8 mouse cellular contexts compared by ENCODE assay signal in genomic region chr9:82975342-82976215, GRCm38 (mm10). TPM values are rescaled to one million over a fixed set of nuclear protein-coding genes. Genes with fewer than 3 reads are reported as not detected.
DNase-seq lines count a peak whose midpoint lies in the region; ATAC-seq and TF ChIP-seq lines count a peak whose summit lies in the region.

Gene Phip (minus strand): TSS chr9:82975516.

- H3K9ac ChIP-seq in heart, embryonic 13.5 days, result peak within 1 kb of the TSS; percentile 98
- H3K9ac ChIP-seq in liver, embryonic 14.5 days (replicated peaks), result peak within 1 kb of the TSS; percentile 97
- peak within 1 kb of the TSS; percentile 99 for H3K9ac ChIP-seq in neural tube, embryonic 11.5 days (ENCODE audit: low read length)
- peak within 1 kb of the TSS; percentile 92 for H3K9ac ChIP-seq in stomach, postnatal 0 days (ENCODE audit: low read length)

- H3K4me1 ChIP-seq in brown adipose tissue, adult 24 weeks (ENCODE audit: control insufficient read depth, insufficient read depth, insufficient read length, low read length), result peaks cover 5% of the 10 kb centered on the region
- peaks cover 18% of the 10 kb centered on the region for H3K4me1 ChIP-seq in heart, embryonic 13.5 days
- peaks cover 2 to 9% of the 10 kb centered on the region in 2 experiments; a peak in 3 of 4 replicates for H3K4me1 ChIP-seq in liver, embryonic 14.5 days (replicated peaks; ENCODE audit: control insufficient read depth in 2 of 2, insufficient read depth in 2 of 2, low read length in 1 of 2)
- peaks cover 4% of the 10 kb centered on the region; the same call in 1 of the 2 replicates for H3K4me1 ChIP-seq in neural tube, embryonic 11.5 days (ENCODE audit: control insufficient read depth, insufficient read depth, low read length)
- H3K4me1 ChIP-seq in stomach, postnatal 0 days (replicated peaks; ENCODE audit: control insufficient read depth, insufficient read depth), result no peaks in the 10 kb centered on the region

- peak; percentile 73 for ATAC-seq in heart, embryonic 13.5 days (ENCODE audit: extremely low read depth, insufficient number of reproducible peaks, low FRiP score, low TSS enrichment)
- peak; percentile 86 for ATAC-seq in liver, embryonic 14.5 days (ENCODE audit: insufficient read depth)
- peak; percentile 85 for ATAC-seq in neural tube, embryonic 11.5 days (ENCODE audit: insufficient read depth, low FRiP score, low TSS enrichment)
- peak; percentile 90 for ATAC-seq in stomach, postnatal 0 days (ENCODE audit: low FRiP score, low TSS enrichment)

- WGBS in heart, embryonic 13.5 days, result under 1% methylated on average over 74 of the region's 79 CpGs
- under 1% methylated on average over 73 of the region's 79 CpGs for WGBS in liver, embryonic 14.5 days (ENCODE audit: insufficient replicate concordance)
- WGBS in neural tube, embryonic 11.5 days, result under 1% methylated on average over 51 of the region's 79 CpGs
- under 1% methylated on average over 45 of the region's 79 CpGs for WGBS in stomach, postnatal 0 days

- H3K27ac ChIP-seq in brown adipose tissue, adult 24 weeks (replicated peaks; ENCODE audit: low read depth, low read length), result peak within 1 kb of the TSS; percentile 95
- H3K27ac ChIP-seq in heart, embryonic 13.5 days (replicated peaks), result peak within 1 kb of the TSS; percentile 100
- peak within 1 kb of the TSS; percentile 93 for H3K27ac ChIP-seq in liver, embryonic 14.5 days
- H3K27ac ChIP-seq in neural tube, embryonic 11.5 days (ENCODE audit: low read depth, low read length), result peak within 1 kb of the TSS; percentile 90
- H3K27ac ChIP-seq in stomach, postnatal 0 days (replicated peaks), result peak within 1 kb of the TSS; percentile 99

- H3K9me3 ChIP-seq in heart, embryonic 13.5 days, result no peaks in the 10 kb centered on the region
- H3K9me3 ChIP-seq in liver, embryonic 14.5 days (ENCODE audit: control insufficient read depth, low read length), result no peaks in the 10 kb centered on the region
- H3K9me3 ChIP-seq in neural tube, embryonic 11.5 days (ENCODE audit: control insufficient read depth, low read length), result no peaks in the 10 kb centered on the region
- no peaks in the 10 kb centered on the region for H3K9me3 ChIP-seq in stomach, postnatal 0 days (ENCODE audit: control insufficient read depth, low read length)

- TF ChIP-seq CTCF in liver, embryonic 14.5 days (IDR thresholded peaks at IDR 0.05; ENCODE audit: low read depth), result no peak
- TF ChIP-seq CTCF in stomach, postnatal 0 days (IDR thresholded peaks at IDR 0.05; ENCODE audit: low read depth), result peak; percentile 23; the same call in 1 of the 2 replicates

- peak within 1 kb of the TSS; percentile 84 for H3K4me3 ChIP-seq in brown adipose tissue, adult 24 weeks (ENCODE audit: insufficient read depth, low read depth, low read length)
- peak within 1 kb of the TSS; percentile 95 for H3K4me3 ChIP-seq in heart, embryonic 13.5 days
- H3K4me3 ChIP-seq in liver, embryonic 14.5 days (ENCODE audit: insufficient read depth in 1 of 2, low read depth in 2 of 2, low read length in 2 of 2), result peak within 1 kb of the TSS; percentile 77 to 86
- H3K4me3 ChIP-seq in neural tube, embryonic 11.5 days (ENCODE audit: low read depth, low read length), result peak within 1 kb of the TSS; percentile 97
- peak within 1 kb of the TSS; percentile 91 for H3K4me3 ChIP-seq in stomach, postnatal 0 days (ENCODE audit: low read depth, low read length)

- peak within 1 kb of the TSS; percentile 84 for H3K4me2 ChIP-seq in heart, embryonic 13.5 days
- H3K4me2 ChIP-seq in liver, embryonic 14.5 days (ENCODE audit: low read depth), result peak within 1 kb of the TSS; percentile 79
- H3K4me2 ChIP-seq in neural tube, embryonic 11.5 days (ENCODE audit: low read depth), result peak within 1 kb of the TSS; percentile 78
- peak within 1 kb of the TSS; percentile 60 for H3K4me2 ChIP-seq in stomach, postnatal 0 days (replicated peaks; ENCODE audit: low read depth)

- DNase-seq in CD4-positive, CD25-positive, alpha-beta regulatory T cell, adult 2 months (ENCODE audit: low read depth, low spot score), result peak; percentile 95
- peak; percentile 51 for DNase-seq in fat pad, adult 2 months (ENCODE audit: extremely low read depth, low read depth, low spot score)
- peak; percentile 97 for DNase-seq in kidney, postnatal 14 days
- peak; percentile 81 to 83 (median 81) for DNase-seq in liver, embryonic 14.5 days (ENCODE audit: low read depth in 3 of 3, low spot score in 3 of 3)
- DNase-seq in neural tube, embryonic 11.5 days (ENCODE audit: low spot score), result peak; percentile 95
- DNase-seq in stomach, postnatal 0 days (ENCODE audit: low spot score), result peak; percentile 91

- H3K27me3 ChIP-seq in heart, embryonic 13.5 days (replicated peaks), result no peaks in the 10 kb centered on the region
- H3K27me3 ChIP-seq in liver, embryonic 14.5 days (ENCODE audit: control insufficient read depth, insufficient read depth, low read length), result no peaks in the 10 kb centered on the region
- H3K27me3 ChIP-seq in neural tube, embryonic 11.5 days (ENCODE audit: control insufficient read depth, insufficient read depth, low read length), result no peaks in the 10 kb centered on the region
- no peaks in the 10 kb centered on the region for H3K27me3 ChIP-seq in stomach, postnatal 0 days (ENCODE audit: control insufficient read depth, insufficient read depth, low read length)

- H3K36me3 ChIP-seq in heart, embryonic 13.5 days, result 0 out of 2 replicates have a peak, but pooled peaks cover under 1% of the 10 kb centered on the region
- H3K36me3 ChIP-seq in liver, embryonic 14.5 days (replicated peaks; ENCODE audit: control insufficient read depth, insufficient read depth, low read depth), result peaks cover 3% of the 10 kb centered on the region
- no peaks in the 10 kb centered on the region for H3K36me3 ChIP-seq in neural tube, embryonic 11.5 days (ENCODE audit: control insufficient read depth, insufficient read depth, low read length)
- no peaks in the 10 kb centered on the region; the same call in 1 of the 2 replicates for H3K36me3 ChIP-seq in stomach, postnatal 0 days (ENCODE audit: control insufficient read depth, insufficient read depth, low read length)

- 0 out of 2 replicates have a peak, but pooled peaks have one; percentile 8 for TF ChIP-seq EP300 in liver, embryonic 14.5 days (IDR thresholded peaks at IDR 0.05; ENCODE audit: low read depth)
- no peak for TF ChIP-seq EP300 in stomach, postnatal 0 days (optimal IDR thresholded peaks at IDR 0.05)

RNA-seq across cellular contexts. Expression of gene Phip, which starts in this region (rescaled TPM):
- polyA plus RNA-seq in brown adipose tissue, adult 24 weeks (2012; ENCODE audit: insufficient read depth, insufficient read length, missing spikeins), result 7.0 and 8.2 TPM in 2 replicates
- 43.3 and 46.4 TPM in 2 replicates for polyA plus RNA-seq in heart, embryonic 13.5 days (2015; fragmentation: Nextera tagmentation; extraction: Ambion mirVana)
- polyA plus RNA-seq in liver, embryonic 14.5 days (2012; rRNA removed), result 2.5 and 3.5 TPM in 2 replicates
- polyA plus RNA-seq in liver, embryonic 14.5 days (2014; fragmentation: Nextera tagmentation; extraction: Ambion mirVana), result 17.2 and 17.7 TPM in 2 replicates
- polyA plus RNA-seq in neural tube, embryonic 11.5 days (2014; fragmentation: Nextera tagmentation; extraction: Ambion mirVana), result 124 TPM in 2 replicates
- 22.1 and 24.1 TPM in 2 replicates for polyA plus RNA-seq in stomach, postnatal 0 days (2015; fragmentation: Nextera tagmentation; extraction: Ambion mirVana)

Comparison
In these comparisons a context has a peak if more than half of its experiments do, and no peak if none do; other contexts are left out.
1. Peak in every context shown above with its lines: DNase-seq, ATAC-seq, H3K4me3 ChIP-seq and H3K27ac ChIP-seq.